Mouse (Mus musculus): ENCODE measurements around the gene Plcd3.

DNA sequence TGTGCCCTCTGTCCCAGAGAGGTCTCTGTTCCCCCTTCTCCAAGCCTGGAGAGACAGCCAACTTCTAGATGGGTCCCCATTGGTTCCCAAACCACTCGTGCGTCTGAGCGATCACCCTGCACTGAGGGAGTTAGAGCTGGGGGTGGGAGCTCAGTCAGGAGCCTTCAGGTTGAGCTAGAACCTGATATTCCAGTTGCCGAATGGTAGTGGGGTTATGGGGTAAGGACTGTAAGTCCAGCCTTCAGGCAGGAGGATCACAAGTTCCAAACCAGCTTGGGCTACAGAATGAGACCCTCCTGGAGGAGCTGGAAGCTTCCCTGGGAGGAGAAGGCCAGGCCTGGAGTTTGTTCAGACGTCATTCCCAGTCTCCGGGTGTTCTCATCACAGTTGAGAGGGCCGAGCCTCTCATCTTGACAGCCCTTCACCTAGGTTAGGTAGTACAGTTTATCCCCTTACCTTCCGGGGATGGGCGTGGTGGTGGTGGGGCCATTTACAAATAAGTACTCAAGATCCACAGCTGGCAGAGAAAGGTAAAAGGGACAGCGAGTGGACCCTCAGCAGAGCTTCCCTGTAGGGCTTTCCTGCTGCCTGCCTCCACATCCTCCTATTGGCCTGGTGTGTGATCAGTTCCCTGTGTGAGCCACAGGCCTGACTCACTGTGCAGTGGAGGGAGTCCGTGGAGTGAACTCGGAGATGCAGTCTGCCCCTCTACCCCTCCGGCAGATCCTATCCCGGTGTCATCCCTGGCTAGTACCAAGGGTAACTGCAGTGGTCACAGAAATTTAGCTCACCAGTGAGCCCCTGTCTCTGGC is 38.7 kb upstream of the Plcd3 start:
- TF ChIP-seq NELFE (IDR thresholded peaks at IDR 0.05; ENCODE audit: low read depth, low read length) (no peak), EP300 (IDR thresholded peaks at IDR 0.05; ENCODE audit: low read depth in 1 of 2, low read length in 2 of 2) (no peak)
